Mouse (Mus musculus) monocyte, adult 5-6 weeks (primary cell): ENCODE results near the gene Vipas39. TPM values are rescaled to one million over a fixed set of nuclear protein-coding genes. Genes with fewer than 3 reads are reported as not detected.
A peak's percentile ranks its signal among the peaks of the same experiment; 100 is the strongest.
"Not testable (repeated sequence)": the region's sequence is repeated elsewhere in the genome, so short reads cannot be mapped to it uniquely, and the experiment has no call there.

ENCODE experiments used
- ATAC-seq: fragments of 153-309, 156-312 bp; replicated peaks from 2 replicates; pipeline ENCODE4 v1.8.0; 2017; ENCODE audit warnings: mild to moderate bottlenecking; ENCODE audit not compliant: low TSS enrichment, insufficient number of reproducible peaks, severe bottlenecking, poor library complexity, low FRiP score
- total RNA-seq: library from RNA; stranded (forward); fragments of 200-1000, 200-491, 200-594 nt; gene quantifications from 3 replicates; pipeline ENCODE4 v1.2.3, GENCODE M21; 2017

The Vipas39 gene
- total RNA-seq, 1 experiment from 2014 or later = 29.4 TPM

- not testable (repeated sequence) for ATAC-seq
These were observed 60.3 kb downstream of the Vipas39 start for GRCm38 (mm10) chr12:87205789-87206188.

- no peak for ATAC-seq
These were observed 64.4 kb downstream of the Vipas39 start for GRCm38 (mm10) chr12:87201694-87202093.

DNA sequence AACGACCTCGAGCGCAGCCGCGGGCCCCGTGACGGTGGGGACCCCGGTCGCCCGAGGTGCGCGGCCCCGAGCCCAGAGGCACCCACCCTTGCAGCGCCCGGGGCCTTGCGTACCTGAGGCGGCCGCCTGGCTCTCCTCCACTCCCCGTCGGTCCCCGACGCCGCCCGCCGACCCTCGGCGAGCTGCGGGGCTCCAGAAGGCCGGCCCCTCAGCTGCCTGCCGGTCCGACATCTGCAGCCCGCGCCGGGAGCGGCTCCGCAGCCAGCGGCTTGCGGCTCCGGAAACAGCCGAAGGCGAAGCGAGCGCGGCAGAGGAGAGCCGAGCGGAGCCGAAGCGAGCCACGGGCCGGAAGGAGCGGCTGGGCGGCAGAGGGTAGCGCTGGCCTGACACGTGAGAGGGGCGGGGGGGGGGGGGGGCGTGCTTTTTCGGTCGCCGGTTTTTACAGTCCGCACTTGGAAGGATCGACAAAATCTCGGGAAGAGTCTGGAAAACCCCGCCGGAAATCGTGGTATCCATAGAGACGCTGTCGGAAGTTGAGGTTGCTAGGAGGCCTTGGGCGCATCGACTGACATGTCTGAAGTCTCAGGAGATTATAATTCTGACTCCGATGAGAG lies 66.0 kb downstream of the Vipas39 start, which contains the start of gene Tmed8:
Tmed8 (minus strand) TSS at position 482 of the 614 bp plus-strand sequence.
- ATAC-seq = peak; percentile 73

DNA sequence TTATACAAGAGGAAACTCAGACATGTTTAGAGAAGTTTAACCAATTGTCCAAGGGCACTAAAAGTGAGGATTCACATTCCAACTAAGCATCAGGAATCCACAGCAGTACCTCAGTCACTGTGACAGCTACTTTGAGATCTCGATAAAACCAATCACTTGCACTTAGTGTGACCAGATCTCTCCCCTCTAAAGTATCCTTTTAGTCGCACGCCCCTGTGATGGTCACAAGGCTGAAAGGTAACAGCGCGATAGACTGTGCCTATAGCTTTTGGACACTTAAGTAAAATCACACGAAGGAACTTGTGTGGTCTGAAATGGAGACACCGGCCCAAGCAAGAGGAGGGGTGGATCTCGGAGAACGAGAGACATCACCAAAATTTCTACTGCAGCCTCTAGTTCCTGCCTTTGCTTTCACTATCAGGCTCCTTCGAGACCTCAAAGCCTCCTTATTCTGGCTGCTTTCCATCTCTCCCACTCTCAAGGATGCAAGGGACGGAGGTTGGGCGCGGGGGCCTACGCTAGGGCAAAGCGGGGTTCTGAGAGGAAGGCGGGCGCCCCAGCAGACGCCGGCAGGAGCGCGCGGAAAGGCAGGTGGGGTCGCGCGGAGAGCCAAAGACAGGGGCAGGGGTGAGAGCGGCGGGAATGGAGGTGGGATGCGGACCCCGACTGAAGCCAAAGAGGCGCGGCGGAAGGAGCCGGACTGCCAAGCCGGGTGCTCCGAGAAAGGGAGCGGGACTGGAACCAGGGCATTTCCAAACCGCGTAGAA lies 66.7 kb downstream of the Vipas39 start, which contains the start of gene Samd15:
Samd15 (plus strand) TSS at position 518 of the 767 bp plus-strand sequence.
- ATAC-seq = no peak; the same call in 1 of the 2 replicates

DNA sequence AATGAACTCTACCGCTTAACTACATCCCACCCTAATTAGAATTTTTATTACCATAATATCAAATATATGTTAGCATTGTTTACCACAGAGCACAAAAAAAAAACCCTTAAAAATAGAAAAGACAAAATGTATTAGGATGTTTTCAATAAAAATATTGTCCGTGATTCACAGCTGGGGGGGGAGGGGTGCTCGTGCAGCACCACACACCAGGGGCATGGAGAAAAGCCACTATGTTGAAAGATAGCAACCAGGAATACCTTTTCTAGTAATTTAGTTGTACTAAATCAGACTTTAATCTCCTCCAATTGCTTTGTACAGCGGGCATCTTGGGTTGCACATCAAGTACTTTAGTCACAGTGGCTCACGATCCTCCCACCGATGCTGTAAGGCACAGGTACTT lies 67.3 kb downstream of the Vipas39 start:
- no peak for ATAC-seq

DNA sequence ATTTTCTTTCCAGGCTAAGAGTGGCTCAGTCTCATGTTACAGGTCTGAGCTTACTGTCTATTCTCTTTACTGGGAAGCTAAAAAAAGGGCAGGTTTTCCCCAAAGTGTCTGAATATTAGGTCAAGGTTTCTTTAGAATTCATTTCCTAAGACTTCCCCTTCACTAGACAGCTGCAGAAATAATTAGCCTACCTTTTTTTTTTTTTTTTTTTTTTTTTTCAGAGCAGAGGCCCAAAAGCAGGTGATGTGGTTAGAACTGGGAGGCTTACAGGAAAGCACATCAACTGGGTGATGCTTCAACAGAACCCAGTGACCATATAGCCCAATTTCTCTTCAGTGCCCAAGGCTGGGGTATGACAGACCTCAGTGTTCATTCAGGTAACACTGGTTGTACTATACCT lies 69.7 kb downstream of the Vipas39 start:
- no peak for ATAC-seq

DNA sequence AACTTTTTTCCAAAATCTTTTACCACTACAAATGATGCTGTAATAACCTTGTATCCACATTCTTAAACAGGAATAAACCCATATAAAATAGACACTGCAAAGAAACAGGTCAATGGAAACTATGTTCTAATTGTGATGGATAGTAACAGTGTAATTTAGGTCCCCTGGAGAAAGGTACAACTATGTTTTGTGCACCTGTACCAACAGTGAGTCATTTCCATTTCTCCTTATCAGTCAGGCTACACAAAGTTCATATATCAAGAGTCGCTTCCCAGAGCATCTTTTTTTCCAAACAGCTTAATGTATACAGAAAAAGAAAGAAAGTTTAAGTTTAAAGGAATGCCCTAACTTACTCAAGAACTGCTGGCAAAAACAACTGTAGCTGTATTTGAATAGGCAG lies 71.0 kb downstream of the Vipas39 start:
- no peak for ATAC-seq

- 0 out of 2 replicates have a peak, but pooled peaks have one; percentile 17 for ATAC-seq
These were observed 73.0 kb downstream of the Vipas39 start for GRCm38 (mm10) chr12:87193008-87193407.

Other genes starting within 250 kb of the Vipas39 start
- gene Tmem63c, start 244.9 kb downstream of the Vipas39 start, total RNA-seq = not detected in 3 replicates
- not detected in 3 replicates for gene Ngb, start 163.7 kb downstream of the Vipas39 start, total RNA-seq
- 0.95 to 4.7 TPM (median 4.2 TPM) in 3 replicates for gene Gstz1, start 119.1 kb downstream of the Vipas39 start, total RNA-seq
- gene Pomt2, start 118.3 kb downstream of the Vipas39 start, total RNA-seq = 2.7 to 5.7 TPM (median 4.5 TPM) in 3 replicates
- 0.39 TPM in 1 of 3 replicates, not detected in the others for gene Samd15, start 66.5 kb downstream of the Vipas39 start, total RNA-seq
- gene Tmed8, start 65.8 kb downstream of the Vipas39 start, total RNA-seq = 7.8 to 21.7 TPM (median 12.4 TPM) in 3 replicates
- 0.29 to 0.86 TPM in 2 of 3 replicates, not detected in the other for gene Noxred1, start 27.5 kb downstream of the Vipas39 start, total RNA-seq
- 175 to 197 TPM (median 181 TPM) in 3 replicates for gene Ahsa1, start 223 bp upstream of the Vipas39 start, total RNA-seq
- not detected in 3 replicates for gene Ism2, start 33.4 kb upstream of the Vipas39 start, total RNA-seq
- gene Sptlc2, start 122.1 kb upstream of the Vipas39 start, total RNA-seq = 143 to 275 TPM (median 270 TPM) in 3 replicates
- gene Slirp, start 177.6 kb upstream of the Vipas39 start, total RNA-seq = 58.5 to 81.5 TPM (median 77.2 TPM) in 3 replicates
- 29.1 to 63.3 TPM (median 38.0 TPM) in 3 replicates for gene Alkbh1, start 177.8 kb upstream of the Vipas39 start, total RNA-seq
- gene Snw1, start 206.0 kb upstream of the Vipas39 start, total RNA-seq = 144 to 150 TPM (median 147 TPM) in 3 replicates
- gene Gm5788, start 228.5 kb upstream of the Vipas39 start, total RNA-seq = not detected in 3 replicates
- gene Gm8300, start 248.1 kb upstream of the Vipas39 start, total RNA-seq = not detected in 3 replicates